Mouse (Mus musculus): ENCODE results near the gene Lrrc59.

GRCm38 (mm10) chr11:94676308-94676707 is 46.7 kb downstream of the Lrrc59 start:
- TF ChIP-seq CTCF (IDR thresholded peaks at IDR 0.05; ENCODE audit: low read depth) (no peak), EP300 (IDR thresholded peaks at IDR 0.05; ENCODE audit: low read depth) (no peak)
